Mouse (Mus musculus): ENCODE results near the gene Adgre5. TPM values are rescaled to one million over a fixed set of nuclear protein-coding genes. Genes with fewer than 3 reads are reported as not detected.

Gene Adgre5
- total RNA-seq (2023) = 1,082 to 1,170 TPM (median 1,147 TPM) in 4 replicates

GRCm38 (mm10) chr8:83740976-83741741 is at the start of gene Adgre5:
Gene Adgre5, minus strand, starts transcription at chr8:83741326.

GRCm38 (mm10) chr8:83715031-83715690 is 26.0 kb downstream of the Adgre5 start, which contains the start of gene Ddx39:
Gene Ddx39, plus strand, starts transcription at chr8:83715177.

GRCm38 (mm10) chr8:83698661-83699453 is 42.3 kb downstream of the Adgre5 start, which contains the start of gene Pkn1:
Gene Pkn1, minus strand, starts transcription at chr8:83699179.

Other genes with a start within 250 kb of the Adgre5 start
- not detected in 4 replicates for gene Olfr370, start 205.5 kb downstream of the Adgre5 start, total RNA-seq (2023)
- gene Ndufb7, start 174.7 kb downstream of the Adgre5 start, total RNA-seq (2023) = 71.7 to 80.9 TPM (median 76.8 TPM) in 4 replicates
- gene Tecr, start 133.4 kb downstream of the Adgre5 start, total RNA-seq (2023) = 203 to 240 TPM (median 215 TPM) in 4 replicates
- 123 to 207 TPM (median 147 TPM) in 4 replicates for gene Dnajb1, start 133.1 kb downstream of the Adgre5 start, total RNA-seq (2023)
- gene Gipc1, start 88.6 kb downstream of the Adgre5 start, total RNA-seq (2023) = 23.5 to 28.6 TPM (median 24.3 TPM) in 4 replicates
- gene Ptger1, start 74.6 kb downstream of the Adgre5 start, total RNA-seq (2023) = 0.48 to 1.6 TPM (median 1.0 TPM) in 4 replicates
- 329 to 366 TPM (median 340 TPM) in 4 replicates for gene Pkn1, start 42.1 kb downstream of the Adgre5 start, total RNA-seq (2023)
- gene Ddx39, start 26.1 kb downstream of the Adgre5 start, total RNA-seq (2023) = 94.8 to 105 TPM (median 99.6 TPM) in 4 replicates
- 6.7 to 10.1 TPM (median 8.4 TPM) in 4 replicates for gene Adgrl1, start 158.8 kb upstream of the Adgre5 start, total RNA-seq (2023)
- gene Gm10644, start 213.9 kb upstream of the Adgre5 start, total RNA-seq (2023) = 1.3 to 1.7 TPM (median 1.6 TPM) in 4 replicates
- gene Asf1b, start 214.2 kb upstream of the Adgre5 start, total RNA-seq (2023) = 8.2 to 11.7 TPM (median 9.8 TPM) in 4 replicates
- 39.9 to 46.7 TPM (median 43.9 TPM) in 4 replicates for gene Prkaca, start 231.7 kb upstream of the Adgre5 start, total RNA-seq (2023)